Mouse (Mus musculus) ES-Bruce4 (cell line): ENCODE data around the gene Anxa9.

Experiments used
- CTCF ChIP-seq: IDR thresholded peaks from one replicate; pipeline ENCODE4 v1.8.1; 2011; ENCODE audit warnings: low read depth, low read length
- POLR2A ChIP-seq: IDR thresholded peaks from one replicate; pipeline ENCODE4 v1.8.1; 2011; ENCODE audit warnings: low read length; ENCODE audit not compliant: insufficient read depth

DNA sequence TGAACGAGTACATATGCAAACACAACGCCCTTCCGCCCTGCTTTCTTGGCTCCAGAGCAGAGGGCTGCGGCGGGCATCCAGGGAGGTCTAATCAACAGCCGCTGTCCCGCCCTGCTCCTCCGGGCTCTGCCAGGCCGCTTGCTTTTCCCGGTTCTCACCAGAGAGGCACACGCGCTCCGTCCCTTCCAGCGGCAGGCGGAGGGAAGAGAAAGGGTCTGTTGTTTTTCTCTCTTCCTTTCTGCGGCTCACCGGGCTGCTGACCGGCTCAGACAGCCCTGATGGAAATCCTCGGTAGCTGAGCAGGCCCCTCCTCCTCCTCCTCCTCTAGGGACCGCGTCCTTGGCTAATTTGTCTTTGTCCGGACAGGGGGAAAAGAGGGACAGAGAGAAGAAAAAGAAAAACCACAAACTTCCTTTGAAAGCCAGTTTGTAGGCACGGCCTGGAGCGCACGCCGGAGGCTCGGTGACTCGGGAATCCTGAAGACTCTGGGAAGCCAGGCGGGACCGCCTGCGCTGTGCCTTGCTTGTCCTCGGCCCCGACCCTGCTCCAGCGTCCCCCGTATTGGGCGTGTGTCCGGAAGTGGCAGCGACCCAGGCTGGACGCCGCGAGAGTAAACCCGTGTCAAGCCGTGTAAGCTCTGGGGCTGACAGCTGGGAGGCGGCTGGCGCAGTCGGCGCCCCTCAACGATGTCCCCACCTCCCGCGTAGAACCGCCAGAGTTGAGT, 23.9 kb downstream of the Anxa9 start:
- TF ChIP-seq POLR2A (no peak), CTCF (no peak)
